Mouse (Mus musculus): ENCODE data around the gene Blvrb.

The Blvrb gene

DNA sequence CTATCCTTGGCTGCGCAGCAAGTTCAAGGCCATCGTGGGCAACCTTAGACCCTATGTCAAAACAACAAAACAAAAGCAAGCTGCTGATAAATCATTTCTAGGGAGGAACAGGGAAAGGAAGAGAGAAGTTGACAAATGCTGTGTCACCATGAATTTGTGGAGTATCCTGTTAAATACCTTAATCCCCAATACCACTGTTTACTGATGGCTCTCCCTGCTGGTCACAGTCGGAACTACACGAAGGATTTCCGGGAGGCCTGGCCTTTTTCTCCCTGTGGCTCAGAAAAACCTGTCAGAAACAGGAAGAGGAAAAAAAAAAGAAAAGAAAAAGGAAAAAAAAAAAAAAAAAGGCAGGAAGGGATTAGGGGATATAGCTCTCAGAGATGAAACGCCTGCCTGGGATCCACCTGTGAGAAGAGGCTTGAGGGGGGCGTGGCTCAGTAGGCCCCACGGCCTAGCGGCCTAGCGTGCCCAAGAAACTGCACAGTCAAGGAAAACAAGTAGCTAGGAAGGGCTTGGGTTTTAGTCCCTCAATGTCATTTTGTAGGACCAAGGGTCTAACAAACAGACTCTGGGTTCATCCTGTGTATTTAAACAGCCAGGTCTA lies 1.6 kb downstream of the Blvrb start:
- peak; percentile 73 for DNase-seq

DNA sequence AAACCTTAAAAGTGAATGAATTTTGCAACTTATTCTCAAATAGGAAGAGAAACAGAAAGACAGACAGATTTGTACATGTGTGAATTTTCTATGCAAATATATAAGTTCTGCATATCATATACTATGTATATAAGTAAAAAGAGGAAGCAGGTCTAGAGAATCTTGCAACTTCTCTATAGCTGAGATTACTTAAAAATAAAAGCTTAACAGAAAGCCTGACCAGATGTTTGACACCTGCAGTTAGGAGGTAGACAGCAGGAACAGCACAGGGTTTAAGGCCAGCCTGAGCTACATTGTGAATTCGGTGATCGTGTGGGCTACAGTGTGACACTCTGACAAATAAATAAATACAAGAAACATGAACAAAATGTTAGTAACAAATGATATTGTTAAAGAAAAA lies 3.6 kb downstream of the Blvrb start:
- no peak for DNase-seq

DNA sequence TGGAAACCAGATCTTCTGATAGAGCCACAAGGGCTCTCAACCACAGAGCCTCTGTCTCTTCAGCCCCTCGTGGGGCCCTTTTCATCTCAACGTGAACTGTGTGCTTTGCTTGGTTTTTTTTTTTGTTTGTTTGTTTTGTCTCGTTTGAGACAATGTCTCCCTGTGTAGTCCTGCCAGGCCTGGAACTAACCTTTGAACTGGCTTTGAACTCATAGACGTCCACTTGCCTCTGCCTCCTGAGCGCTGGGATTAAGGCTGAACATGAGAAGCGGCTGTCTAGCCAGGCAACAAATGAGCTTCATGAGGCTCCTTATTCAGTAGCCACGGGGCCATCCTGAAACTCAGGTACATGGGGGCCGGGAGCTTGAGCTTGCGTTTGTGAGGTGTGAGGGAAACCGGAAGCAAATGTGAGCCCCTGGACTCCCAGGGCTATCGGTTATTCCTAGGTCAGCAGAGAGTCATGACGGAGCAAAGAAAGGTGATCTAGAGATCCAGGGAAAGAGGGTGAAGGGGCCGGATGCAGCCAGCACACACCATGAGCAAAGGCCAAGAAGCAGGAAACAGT lies 4.5 kb downstream of the Blvrb start:
- DNase-seq: no peak

DNA sequence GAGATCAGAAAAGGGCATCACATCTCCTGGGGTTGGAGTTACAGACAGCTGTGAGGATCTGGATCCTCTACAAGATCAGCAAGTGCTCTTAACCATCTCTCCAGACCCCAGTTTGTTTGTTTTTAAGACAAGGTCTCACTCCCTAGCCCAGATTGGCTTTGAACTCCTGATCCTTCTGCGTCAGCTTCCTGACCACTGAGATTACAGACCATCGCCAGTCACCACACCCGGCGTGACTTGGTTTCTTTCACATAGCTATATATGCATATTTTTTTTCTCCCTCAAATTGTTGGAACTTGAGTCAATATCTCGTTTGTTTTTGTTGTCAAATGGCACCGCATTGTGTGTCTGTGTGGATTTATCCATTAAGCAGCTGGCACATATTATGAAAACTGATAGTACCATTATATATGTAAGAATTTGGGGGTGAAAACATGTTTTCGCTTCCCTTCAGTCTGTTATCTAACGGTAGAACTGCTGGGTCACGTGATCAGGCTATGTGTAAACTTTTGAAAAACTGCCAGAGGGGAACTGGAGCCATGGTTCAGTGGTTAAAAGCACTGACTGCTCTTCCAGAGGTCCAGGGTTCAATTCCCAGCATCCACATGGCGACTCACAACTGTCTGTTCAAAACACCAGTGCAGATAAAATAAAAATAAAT lies 6.8 kb downstream of the Blvrb start:
- no peak for DNase-seq

DNA sequence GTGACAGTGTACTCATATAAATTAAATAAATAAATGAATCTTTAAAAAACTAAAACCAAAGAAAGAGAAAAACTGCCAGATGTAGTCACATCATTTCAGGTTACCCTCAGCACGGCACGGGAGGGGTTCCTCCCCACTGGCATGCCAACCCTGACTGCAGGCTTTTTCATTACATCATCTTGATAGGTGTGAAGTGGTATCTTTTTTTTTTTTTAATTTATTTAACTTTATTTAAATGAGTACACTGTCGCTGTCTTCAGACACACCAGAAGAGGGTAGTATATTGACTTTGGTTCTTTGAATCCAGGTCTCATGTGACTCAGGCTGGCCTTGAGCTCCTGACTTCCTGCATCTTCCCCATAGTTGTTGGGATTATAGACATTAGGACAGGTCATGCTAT lies 7.5 kb downstream of the Blvrb start:
- DNase-seq: no peak

DNA sequence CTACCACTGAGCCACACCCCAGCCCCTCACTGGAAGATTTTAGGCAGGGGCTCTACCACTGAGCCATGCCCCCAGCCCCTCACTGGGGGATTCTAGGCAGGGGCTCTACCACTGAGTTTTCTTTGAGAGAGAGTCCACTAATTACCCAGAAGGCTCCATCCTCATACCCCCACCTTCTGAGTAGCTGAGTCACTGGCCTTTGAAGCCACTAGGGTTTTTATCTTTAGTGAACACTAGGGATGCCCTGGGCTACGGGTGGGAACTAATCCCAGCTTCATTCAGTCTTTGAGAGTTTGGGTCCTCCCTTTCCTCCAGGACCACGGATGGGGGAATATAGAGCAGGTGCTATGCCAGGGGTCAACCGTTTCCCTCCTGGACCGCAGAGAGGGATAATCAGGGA lies 10.8 kb downstream of the Blvrb start:
- no peak for DNase-seq

DNA sequence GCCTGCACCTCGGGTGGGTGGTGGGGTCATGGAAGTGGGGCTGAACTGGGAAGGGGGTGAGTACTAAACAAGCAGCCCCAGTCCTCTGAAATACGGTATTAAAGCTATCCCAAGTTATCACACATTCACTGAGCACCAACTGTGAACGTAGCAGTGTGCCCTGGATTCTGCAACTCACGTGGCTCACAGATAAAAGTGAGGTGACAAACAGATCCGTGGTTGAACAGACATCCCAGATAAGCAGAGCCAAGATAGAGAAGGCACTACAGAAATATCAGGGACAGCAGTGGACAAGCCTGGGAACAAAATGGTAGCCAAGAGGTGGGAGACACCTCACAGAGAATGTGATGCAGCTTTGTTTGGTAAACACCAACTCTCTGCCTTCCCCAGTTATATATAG lies 11.9 kb downstream of the Blvrb start:
- no peak for DNase-seq

DNA sequence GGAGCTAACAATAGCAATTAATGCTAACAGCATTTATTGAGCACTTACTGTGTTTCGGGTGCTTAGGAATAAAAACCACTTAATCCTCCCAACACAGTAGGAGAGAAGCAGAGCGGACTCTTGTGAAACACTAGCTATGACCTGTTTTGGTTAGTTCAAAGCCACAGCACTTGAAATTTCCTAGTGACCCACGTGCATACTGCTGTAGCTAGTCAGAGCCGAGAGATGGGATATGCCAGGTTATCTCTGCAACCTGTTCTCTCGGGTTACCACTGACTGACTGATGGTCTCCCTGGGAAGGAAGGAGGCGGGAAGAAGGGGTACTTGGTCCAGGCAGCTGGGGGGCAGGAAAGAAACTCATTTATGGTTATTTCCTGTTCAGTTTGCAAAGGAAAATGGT lies 12.7 kb downstream of the Blvrb start:
- no peak for DNase-seq

DNA sequence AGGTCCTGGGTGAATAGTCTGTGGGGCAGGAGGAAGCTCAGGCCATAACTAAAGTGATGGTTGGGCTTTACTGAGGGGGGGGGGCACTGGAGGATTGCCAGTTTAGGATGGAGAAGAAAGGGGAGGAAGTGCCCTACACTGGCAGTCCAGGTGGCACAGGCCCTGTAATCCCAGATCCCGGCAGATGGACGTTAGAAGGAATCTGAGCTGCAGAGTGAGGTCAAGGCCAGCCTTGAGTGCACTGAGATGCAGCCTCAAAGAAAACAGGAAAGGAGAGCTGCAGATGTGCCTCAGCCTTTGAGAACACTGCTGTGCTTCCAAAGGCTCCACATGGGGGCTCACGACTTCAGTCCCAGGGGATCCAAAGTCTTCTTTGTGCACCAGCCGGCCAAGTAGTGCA lies 19.9 kb downstream of the Blvrb start:
- no peak for DNase-seq

DNA sequence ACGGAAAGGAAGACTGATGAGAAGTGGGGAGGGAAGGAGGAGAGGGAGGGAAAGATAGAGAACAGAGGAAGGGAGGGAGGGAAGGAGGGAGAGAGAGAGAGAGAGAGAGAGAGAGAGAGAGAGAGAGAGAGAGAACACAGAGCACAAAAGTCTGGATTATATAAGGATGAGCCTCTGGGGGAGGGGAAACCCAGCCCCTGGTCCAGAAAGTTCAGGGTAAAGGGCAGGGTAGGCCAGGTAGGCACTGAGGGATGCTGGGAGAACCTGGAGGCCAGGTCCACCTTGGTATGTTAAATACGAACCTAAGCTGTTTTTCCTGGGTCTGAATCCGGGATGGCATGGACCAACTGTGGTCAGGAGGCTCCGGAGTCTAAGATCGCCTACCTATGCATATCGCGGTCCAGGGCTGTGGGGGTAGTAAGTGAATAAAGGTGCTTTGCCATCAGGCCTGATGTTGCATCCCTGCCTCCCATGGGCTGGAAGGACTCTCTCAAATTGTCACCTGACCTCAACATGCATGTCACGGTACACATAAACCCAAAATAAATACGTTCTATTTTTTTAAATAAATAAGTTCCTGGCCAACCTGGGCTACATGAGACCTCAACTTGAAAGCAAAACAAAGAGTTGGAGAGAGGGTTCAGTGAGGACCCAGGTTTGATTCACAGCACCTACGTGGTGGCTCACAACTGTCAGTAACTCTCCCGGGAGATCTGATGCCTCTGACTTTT lies 23.8 kb downstream of the Blvrb start:
- no peak for DNase-seq

DNA sequence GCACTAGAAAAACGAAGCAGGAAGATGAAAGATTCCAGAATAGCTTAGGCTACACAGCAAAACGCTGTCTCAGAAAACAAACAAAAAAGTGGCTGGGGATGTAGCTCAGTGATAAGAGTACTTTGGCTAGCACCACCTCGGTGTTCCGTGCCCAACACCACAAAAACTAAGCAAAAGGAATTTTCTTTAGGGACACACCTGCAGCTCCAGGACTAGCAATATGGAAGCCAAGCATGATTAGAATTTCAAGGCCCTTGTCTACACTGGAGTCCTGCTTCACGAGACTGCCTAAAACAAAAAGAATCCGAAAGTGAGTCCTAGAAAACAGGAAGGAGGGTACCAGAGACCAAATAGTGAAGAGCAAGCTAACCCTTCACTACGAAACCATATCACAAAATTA lies 24.8 kb downstream of the Blvrb start:
- no peak for DNase-seq

DNA sequence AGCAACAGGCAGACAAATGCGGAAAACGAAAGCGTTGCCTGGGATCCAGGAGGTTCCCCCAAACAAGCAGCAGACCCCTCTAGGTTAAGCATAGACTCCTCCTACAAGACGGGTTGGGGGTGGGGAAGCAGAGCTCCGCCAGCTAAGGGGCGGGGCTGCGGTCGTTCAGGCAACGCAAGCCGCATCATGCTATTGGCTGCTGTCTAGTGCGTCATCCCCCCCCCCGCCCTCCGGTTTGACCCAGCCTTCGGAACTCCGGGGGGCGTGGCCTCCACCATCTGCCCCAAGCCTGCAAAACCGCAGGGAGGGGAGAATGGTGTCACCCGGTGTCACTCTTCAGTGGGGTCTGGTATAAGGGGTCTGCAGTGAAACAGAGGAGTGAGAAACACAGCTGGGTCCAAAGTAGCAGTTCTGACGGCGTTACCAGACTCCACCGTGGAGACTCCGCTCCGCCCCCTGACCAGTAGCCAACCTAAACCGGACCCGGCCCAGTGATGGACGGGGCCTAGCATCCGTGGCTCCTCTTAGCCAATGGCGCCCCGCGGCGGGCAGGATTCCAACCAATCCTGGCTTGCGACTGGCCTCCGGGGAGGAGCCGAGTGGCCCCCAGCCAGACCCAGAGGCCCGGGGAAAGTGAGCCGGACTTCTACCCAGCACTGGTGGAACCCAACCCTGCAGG lies 25.5 kb downstream of the Blvrb start, which contains the start of gene Sertad3:
Gene Sertad3, plus strand, starts transcription at position 613 of the 679 bp plus-strand sequence.
- peak; percentile 99 for DNase-seq

DNA sequence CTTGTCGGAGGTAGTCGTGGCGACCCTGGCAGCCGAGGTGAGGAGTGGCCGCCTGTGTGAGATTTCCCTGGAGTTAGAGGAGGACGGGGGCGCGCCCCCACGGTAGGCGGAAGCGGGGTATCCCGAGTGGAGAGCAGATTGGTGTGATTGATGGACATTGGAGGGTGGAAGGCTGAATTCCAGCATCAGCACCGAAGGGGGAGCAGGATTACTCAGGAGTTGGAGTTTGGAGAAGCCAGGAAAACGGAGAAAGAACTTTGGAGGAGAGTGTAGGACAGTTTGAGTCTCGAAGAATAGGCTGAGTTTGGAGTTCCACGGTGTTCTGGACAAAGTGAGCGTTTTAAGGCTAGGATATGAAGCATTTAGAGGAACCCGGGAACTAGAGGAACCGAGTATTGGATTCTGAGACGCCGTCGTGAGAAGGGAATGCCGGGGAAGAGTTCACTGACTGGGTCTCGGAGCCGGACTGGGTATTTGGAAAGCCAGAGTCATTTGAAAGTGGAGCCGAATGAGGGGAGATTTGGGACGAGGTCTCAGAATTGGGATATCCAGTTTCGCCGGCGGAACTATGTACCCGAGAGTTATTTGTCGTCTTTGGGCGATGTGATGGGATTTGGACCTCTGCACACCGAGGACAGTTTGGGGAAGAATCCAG lies 26.2 kb downstream of the Blvrb start:
- DNase-seq: no peak

DNA sequence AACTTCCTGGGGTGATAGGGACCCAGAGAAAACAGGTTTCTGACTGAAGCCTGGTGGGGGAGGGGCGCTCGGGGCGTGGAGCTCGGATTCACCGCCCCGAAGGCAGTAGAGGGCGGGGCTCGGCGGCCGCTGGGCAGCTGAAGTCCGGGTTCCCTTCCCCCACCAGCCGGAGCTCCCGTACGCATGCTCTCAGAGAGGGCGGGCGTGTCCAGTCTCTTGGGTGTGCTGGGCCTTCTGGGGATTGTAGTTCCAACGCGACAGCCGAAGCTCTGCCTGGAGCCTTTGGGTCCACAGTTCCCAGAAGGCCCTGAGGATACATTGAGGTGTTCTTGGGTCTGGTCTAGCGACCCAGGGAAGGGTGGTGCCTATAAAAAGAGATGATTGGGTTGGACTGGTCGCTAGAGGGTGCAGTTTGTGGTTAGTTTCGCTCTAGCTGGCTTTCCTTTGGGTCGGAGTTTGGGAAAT lies 26.7 kb downstream of the Blvrb start:
- peak; percentile 96 for DNase-seq

DNA sequence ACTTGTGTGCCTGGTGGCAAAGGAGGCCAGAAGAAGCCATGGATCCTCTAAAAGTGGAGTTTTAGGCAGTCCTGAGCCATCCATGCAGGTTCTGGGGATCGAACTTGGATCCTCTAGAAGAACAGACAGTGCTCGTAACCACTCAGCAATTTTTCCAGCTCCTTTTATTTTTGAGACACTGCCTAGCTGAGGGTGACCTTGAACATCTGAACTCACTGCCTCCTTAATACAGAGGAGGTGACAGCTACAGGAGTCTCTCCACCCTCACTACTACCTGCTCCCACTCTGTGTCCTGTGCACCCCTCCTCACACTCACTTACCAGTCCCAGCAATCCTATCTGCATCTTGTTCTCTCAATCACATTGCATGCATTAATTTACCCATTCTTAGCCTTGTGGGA lies 27.8 kb downstream of the Blvrb start:
- no peak for DNase-seq

DNA sequence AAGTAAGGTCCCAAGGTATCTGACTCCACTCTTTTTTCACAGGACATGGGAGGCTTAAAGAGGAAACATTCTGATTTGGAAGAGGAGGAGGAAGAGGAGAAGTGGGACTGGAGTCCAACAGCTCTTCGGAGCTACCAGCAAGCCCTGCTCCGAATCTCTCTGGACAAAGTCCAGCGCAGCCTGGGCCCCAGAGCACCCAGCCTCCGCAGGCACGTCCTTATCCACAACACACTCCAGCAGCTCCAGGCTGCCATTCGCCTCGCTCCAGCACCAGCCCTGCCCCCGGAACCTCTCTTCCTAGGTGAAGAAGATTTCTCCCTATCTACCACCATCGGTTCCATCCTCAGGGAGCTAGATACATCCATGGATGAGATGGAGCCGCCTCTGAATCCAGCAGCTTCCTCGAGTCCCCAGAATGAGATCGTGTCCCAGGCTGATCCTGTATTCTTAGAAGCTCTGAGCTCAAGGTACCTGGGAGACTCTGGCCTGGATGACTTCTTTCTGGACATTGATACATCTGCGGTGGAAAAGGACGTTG lies 28.4 kb downstream of the Blvrb start:
- DNase-seq: no peak

DNA sequence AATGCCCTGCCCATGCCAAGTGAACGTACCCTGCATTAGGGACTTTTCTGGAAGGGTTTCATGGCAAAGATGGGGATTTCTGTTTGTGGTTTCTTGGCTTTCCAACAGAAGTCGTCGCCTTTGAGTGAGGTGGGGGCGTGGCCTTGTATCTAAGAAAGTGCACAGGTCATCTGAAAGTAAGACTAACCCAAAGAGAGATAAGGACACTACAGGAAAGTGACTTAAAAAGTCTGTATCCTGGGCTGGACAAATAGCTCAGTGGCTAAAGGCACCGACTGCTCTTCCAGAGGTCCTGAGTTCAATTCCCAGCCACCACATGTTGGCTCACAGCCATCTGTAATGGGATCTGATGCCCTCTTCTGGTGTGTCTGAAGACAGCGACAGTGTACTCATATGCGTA lies 30.8 kb downstream of the Blvrb start:
- DNase-seq: no peak

DNA sequence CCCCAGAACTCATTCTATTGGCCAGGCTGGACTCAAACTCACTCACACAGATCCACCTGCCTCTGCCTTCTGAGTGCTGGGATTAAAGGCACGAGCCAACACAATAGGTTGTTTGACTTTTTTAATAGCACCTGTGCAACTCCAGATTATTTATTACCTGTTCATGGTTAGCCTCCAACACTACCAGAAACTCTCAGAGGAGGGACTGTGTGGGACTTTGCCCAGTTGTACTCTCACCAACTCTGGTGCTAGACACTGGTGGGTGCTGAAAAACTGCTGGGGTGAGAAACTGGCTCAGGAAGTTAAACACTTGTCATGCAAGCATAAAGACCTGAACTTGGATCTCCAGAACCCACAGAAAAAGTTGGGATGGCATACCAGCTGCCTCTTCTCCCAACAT lies 32.0 kb downstream of the Blvrb start:
- no peak for DNase-seq

DNA sequence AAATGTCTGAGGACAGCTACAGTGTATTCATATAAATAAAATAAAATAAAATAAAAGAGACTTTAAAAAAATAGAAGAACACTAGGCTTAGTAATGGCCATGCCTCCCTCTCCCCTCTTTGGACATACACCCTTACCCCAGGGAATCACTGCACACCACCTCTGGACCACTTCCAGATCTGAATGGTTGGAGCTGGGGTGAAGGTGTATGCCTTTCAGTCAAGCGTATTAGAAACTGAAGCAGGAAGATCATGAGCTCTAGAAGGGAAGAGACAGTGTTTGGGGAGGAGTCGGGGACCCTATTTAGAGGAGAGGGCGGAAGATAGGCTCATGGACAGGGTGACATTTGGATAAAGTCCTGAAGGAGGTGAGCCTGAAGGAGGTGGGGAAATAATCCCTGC lies 32.7 kb downstream of the Blvrb start:
- no peak for DNase-seq

DNA sequence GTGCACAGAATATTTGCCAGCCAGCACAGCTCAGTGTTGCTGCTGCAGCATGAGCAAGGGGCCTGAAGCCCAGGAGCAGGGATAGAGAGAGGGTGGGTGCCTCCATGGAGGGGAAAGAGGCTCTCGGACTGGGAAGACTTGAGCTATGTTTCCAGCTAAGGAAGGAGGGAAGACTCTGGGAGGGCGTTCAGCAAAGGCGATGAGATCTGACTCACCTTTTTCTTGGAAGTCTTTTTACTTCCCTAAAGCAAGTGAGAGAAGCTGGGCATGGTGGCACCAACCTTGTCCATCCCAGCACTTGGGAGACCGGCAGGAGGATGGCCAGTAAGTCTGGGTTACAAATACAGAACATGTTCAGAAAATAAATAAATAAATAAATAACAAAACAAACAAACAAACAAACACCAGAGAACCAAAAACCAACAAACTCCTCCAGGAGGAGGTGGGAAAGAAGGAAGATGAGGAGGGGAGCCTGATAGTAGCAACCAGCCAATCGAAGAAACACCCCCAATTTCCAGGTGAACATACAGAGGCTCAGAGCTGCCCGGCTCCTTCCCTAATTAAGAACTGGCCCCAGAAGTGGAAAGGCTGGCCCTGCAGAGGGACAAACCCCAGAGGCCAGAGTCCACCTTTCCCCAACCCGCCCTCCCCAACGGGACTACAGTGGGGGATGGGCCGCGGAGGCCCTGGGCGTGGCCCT lies 33.3 kb downstream of the Blvrb start:
- no peak for DNase-seq

DNA sequence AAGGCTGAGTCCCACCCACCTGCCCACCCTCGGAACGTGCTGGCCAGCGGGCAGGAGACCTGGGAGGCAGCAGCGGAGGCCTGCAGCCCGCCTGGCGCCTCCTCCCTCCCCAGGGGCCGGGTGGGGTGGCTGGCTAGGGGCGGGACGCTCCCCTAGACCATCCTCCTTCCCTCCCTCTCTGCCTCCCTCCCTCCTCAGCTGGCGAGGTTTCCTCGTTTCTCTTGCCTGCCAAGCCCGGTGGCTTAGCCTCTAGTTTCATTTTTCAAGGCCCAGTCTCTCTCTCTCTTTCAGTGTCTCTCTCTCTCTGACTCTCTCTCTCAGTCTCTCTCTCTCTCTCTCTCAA lies 33.8 kb downstream of the Blvrb start:
- peak; percentile 58 for DNase-seq

DNA sequence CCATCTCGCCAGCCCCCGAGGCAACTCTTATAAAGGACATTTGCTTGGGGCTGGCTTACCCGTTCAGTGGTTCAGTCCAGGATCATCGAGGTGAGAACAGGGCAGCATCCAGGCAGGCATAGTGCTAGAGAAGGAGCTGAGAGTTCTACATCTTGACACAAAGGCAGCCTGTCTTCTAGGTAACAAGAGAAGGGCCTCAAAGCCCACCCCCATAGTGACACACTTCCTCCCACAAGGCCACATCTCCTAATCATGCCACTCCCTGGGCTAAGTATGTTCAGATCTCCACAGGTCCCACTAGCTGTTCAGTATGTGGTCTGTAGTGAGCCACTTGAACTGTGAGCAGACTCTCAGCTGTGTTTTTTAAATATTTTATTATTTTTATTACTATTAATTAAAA lies 36.1 kb downstream of the Blvrb start:
- DNase-seq: no peak

Data from right cerebral cortex, postnatal 14 days (tissue).